Mouse (Mus musculus) small intestine, adult 2 months (tissue): ENCODE measurements around the gene Gc.

ENCODE experiments used
- CTCF ChIP-seq: fragments of 200-500 bp; IDR thresholded peaks from 2 replicates; pipeline ENCODE4 v1.5.1; 2012; ENCODE audit warnings: low read depth, mild to moderate bottlenecking, control low read depth, inconsistent platforms, low read length, moderate library complexity, mixed read lengths; ENCODE audit not compliant: insufficient replicate concordance, insufficient read length; ENCODE audit errors: extremely low read depth
- POLR2A ChIP-seq: fragments of 200-500 bp; IDR thresholded peaks from 2 replicates; pipeline ENCODE4 v1.6.1; 2012; ENCODE audit warnings: low read depth, mild to moderate bottlenecking, control low read depth, inconsistent platforms, low read length, moderate library complexity

DNA sequence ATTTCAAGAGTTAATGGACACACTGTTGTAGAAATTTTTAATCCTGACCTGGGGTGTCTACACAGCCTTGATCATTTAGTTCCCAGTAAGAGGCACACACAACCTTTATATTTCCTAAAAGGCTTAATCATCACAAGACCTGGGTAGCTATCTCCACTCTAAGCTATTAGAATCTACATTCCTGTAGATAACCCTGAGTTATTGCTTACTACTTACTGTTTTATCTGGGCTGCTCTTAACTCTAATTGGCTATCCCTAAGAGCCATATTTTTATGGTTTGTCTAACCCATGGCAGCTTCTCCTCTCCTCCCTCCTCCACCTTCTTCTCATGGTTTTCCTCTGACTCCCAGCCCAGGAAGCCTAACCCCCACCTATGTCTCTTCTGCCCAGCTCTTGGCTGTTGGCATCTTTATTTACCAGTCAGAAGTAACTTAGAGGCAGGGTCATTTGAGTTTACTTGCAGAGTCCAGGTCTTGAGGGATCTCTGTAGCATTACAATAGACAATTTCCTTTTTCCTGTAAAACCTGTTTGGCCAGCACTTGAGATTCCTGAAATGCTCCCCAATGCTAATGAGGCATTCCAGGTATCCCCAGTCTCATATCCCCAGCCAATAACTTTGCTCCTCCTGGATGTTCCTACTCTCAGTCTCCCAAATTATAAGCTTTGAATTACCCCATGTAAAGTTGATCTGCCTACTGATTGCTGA is 50.2 kb downstream of the Gc start:
- no peak for TF ChIP-seq CTCF
- TF ChIP-seq POLR2A: no peak
